ENCODE assay signal across 21 mouse cellular contexts in genomic region chr6:28753681-28754080, GRCm38 (mm10).
DNase-seq lines count a peak whose midpoint lies in the region; ATAC-seq lines count a peak whose summit lies in the region.
"Had no signal": no experiment of that assay in that cellular context is flagged by ENCODE, and none has a peak within 500 bp of the region (broad histone marks: within the 10 kb centered on the region; RNA-seq: fewer than 3 reads in every experiment).

No protein-coding gene starts in this region.

- H3K27ac ChIP-seq in embryonic facial prominence, embryonic 13.5 days: peak overlapping the region; percentile 51
- H3K27ac ChIP-seq: intestine, embryonic 15.5 days; limb, embryonic 10.5 days; neural tube, embryonic 12.5 days; stomach, embryonic 15.5 days had no signal

- no peak overlapping the region for H3K4me2 ChIP-seq in embryonic facial prominence, embryonic 13.5 days
- H3K4me2 ChIP-seq: heart, embryonic 11.5 days; intestine, embryonic 15.5 days; liver, embryonic 11.5 days; neural tube, embryonic 12.5 days; stomach, embryonic 15.5 days had no signal

- no peaks in the 10 kb centered on the region for H3K36me3 ChIP-seq in embryonic facial prominence, embryonic 13.5 days
- H3K36me3 ChIP-seq: intestine, embryonic 15.5 days; neural tube, embryonic 12.5 days; stomach, embryonic 15.5 days had no signal

- 36% methylated on average over 5 of the region's 5 CpGs for WGBS in embryonic facial prominence, embryonic 13.5 days

- H3K4me1 ChIP-seq in embryonic facial prominence, embryonic 13.5 days: peaks cover 51% of the 10 kb centered on the region
- H3K4me1 ChIP-seq: intestine, embryonic 15.5 days; stomach, embryonic 15.5 days had no signal

- no peaks in the 10 kb centered on the region for H3K27me3 ChIP-seq in embryonic facial prominence, embryonic 13.5 days
- H3K27me3 ChIP-seq: intestine, embryonic 15.5 days; neural tube, embryonic 12.5 days; stomach, embryonic 15.5 days had no signal

- ATAC-seq in frontal cortex, adult (ENCODE audit: low TSS enrichment): peak; percentile 50
- ATAC-seq in embryonic facial prominence, embryonic 13.5 days (ENCODE audit: insufficient number of reproducible peaks, insufficient read depth, low FRiP score, low TSS enrichment, low read depth): no peak
- ATAC-seq: intestine, embryonic 15.5 days had no signal

- no peaks in the 10 kb centered on the region for H3K9me3 ChIP-seq in embryonic facial prominence, embryonic 13.5 days
- H3K9me3 ChIP-seq: intestine, embryonic 15.5 days; limb, embryonic 10.5 days; neural tube, embryonic 12.5 days; stomach, embryonic 15.5 days had no signal

- no peak overlapping the region for H3K4me3 ChIP-seq in embryonic facial prominence, embryonic 13.5 days
- H3K4me3 ChIP-seq: intestine, embryonic 15.5 days; limb, embryonic 10.5 days; neural tube, embryonic 12.5 days; stomach, embryonic 15.5 days had no signal

- no peak for DNase-seq in frontal cortex, postnatal 10 days (ENCODE audit: low spot score in 2 of 2)
- peak; percentile 71 for DNase-seq in layer of hippocampus, adult 9-11 months
- DNase-seq in layer of hippocampus, postnatal 25 days (ENCODE audit: extremely low spot score in 1 of 2, low spot score in 1 of 2): no peak
- peak; percentile 76 for DNase-seq in brain, adult 2 months (ENCODE audit: low read depth, low spot score)
- DNase-seq in cerebellum, postnatal 14 days: no peak
- DNase-seq: adrenal gland, postnatal 14 days; B cell, adult 2 months; cerebellum, adult 9-10 months; heart, postnatal 14 days; lung, adult 2 months; lung, postnatal 36 days; retina, postnatal 1 day; spleen, adult 18-20 months had no signal

- H3K9ac ChIP-seq in embryonic facial prominence, embryonic 13.5 days: no peak overlapping the region
- H3K9ac ChIP-seq: intestine, embryonic 15.5 days; neural tube, embryonic 12.5 days; stomach, embryonic 15.5 days had no signal

Comparison
In these comparisons a context has a peak if more than half of its experiments do, and no peak if none do; other contexts are left out.
1. DNase-seq: peak in layer of hippocampus, adult 9-11 months (single experiment) and brain, adult 2 months (single experiment); none in frontal cortex, postnatal 10 days (0 of 2), layer of hippocampus, postnatal 25 days (0 of 2) and cerebellum, postnatal 14 days (0 of 2).